Mouse (Mus musculus) NIH3T3 (cell line): ENCODE data around the gene Man2b2.

Source experiments
- DNase-seq: peaks from one replicate; pipeline ENCODE4 v3.0.0-alpha.2; 2012; ENCODE audit warnings: low read depth

Gene Man2b2

GRCm38 (mm10) chr5:36766958-36767703 is 63.3 kb downstream of the Man2b2 start:
- DNase-seq: no peak

GRCm38 (mm10) chr5:36759848-36760247 is 70.6 kb downstream of the Man2b2 start:
- DNase-seq: peak; percentile 45

GRCm38 (mm10) chr5:36757033-36757432 is 73.4 kb downstream of the Man2b2 start:
- peak; percentile 46 for DNase-seq
